Mouse (Mus musculus): ENCODE measurements at regions not wholly inside any gene's neighbourhood (a gene's known extent, or its start where the extent isn't known, plus 50 kb on each side); places are given as distances from the start of the nearest gene placed in this dataset.
A peak's percentile ranks its signal among the peaks of the same experiment; 100 is the strongest.

- H3K27me3 ChIP-seq (replicated peaks), result no peaks in the 10 kb centered on the region
- peaks cover 22% of the 10 kb centered on the region for H3K4me1 ChIP-seq (replicated peaks)
- H3K9ac ChIP-seq, result no peak overlapping the region
- ATAC-seq (ENCODE audit: insufficient number of reproducible peaks, low FRiP score), result no peak
- 10% methylated on average over 12 of the region's 12 CpGs for WGBS
- no peaks in the 10 kb centered on the region for H3K36me3 ChIP-seq
- H3K4me2 ChIP-seq, result peak overlapping the region; percentile 68
- no peaks in the 10 kb centered on the region for H3K9me3 ChIP-seq (replicated peaks)
- H3K27ac ChIP-seq (ENCODE audit: poor library complexity, severe bottlenecking), result no peak overlapping the region
- peak overlapping the region; percentile 32 for H3K4me3 ChIP-seq
Measured at GRCm38 (mm10) chr17:9905501-9906462, 236.3 kb upstream of the Pabpc6 start.

- Histone ChIP-seq H3K4me2 (no peak overlapping the region), H3K4me1 (replicated peaks) (peaks cover 22% of the 10 kb centered on the region), H3K9ac (no peak overlapping the region), H3K27ac (ENCODE audit: poor library complexity, severe bottlenecking) (no peak overlapping the region), H3K36me3 (no peaks in the 10 kb centered on the region), H3K4me3 (no peak overlapping the region), H3K9me3 (replicated peaks) (no peaks in the 10 kb centered on the region), H3K27me3 (replicated peaks) (no peaks in the 10 kb centered on the region)
- ATAC-seq (ENCODE audit: insufficient number of reproducible peaks, low FRiP score), result no peak
- 43% methylated on average over 6 of the region's 6 CpGs for WGBS
Measured at GRCm38 (mm10) chr17:9904525-9904991, 235.0 kb upstream of the Pabpc6 start.

- 83% methylated on average over 4 of the region's 4 CpGs for WGBS
- Histone ChIP-seq H3K27ac (ENCODE audit: poor library complexity, severe bottlenecking) (no peak overlapping the region), H3K9me3 (replicated peaks) (no peaks in the 10 kb centered on the region), H3K4me3 (no peak overlapping the region), H3K4me1 (replicated peaks) (peaks cover 22% of the 10 kb centered on the region), H3K36me3 (no peaks in the 10 kb centered on the region), H3K27me3 (replicated peaks) (no peaks in the 10 kb centered on the region), H3K9ac (no peak overlapping the region), H3K4me2 (no peak overlapping the region)
- no peak for ATAC-seq (ENCODE audit: insufficient number of reproducible peaks, low FRiP score)
Measured at GRCm38 (mm10) chr17:9903313-9903712, 233.8 kb upstream of the Pabpc6 start.

GRCm38 (mm10) chr17:9896964-9897363 is 227.4 kb upstream of the Pabpc6 start:
- Histone ChIP-seq H3K9me3 (replicated peaks) (no peaks in the 10 kb centered on the region), H3K9ac (no peak overlapping the region), H3K27ac (ENCODE audit: poor library complexity, severe bottlenecking) (no peak overlapping the region), H3K4me1 (replicated peaks) (peaks cover 30% of the 10 kb centered on the region), H3K4me2 (no peak overlapping the region), H3K36me3 (no peaks in the 10 kb centered on the region), H3K4me3 (no peak overlapping the region), H3K27me3 (replicated peaks) (no peaks in the 10 kb centered on the region)
- ATAC-seq (ENCODE audit: insufficient number of reproducible peaks, low FRiP score), result no peak
- WGBS, result 50% methylated on average over 2 of the region's 2 CpGs

- 55% methylated on average over 7 of the region's 7 CpGs for WGBS
- H3K9me3 ChIP-seq (replicated peaks), result no peaks in the 10 kb centered on the region
- H3K27me3 ChIP-seq (replicated peaks), result no peaks in the 10 kb centered on the region
- H3K36me3 ChIP-seq, result no peaks in the 10 kb centered on the region
- 0 out of 2 replicates have a peak overlapping the region, but pooled peaks have one; percentile 44 for H3K9ac ChIP-seq
- H3K4me3 ChIP-seq, result no peak overlapping the region
- peak; percentile 10; the same call in 1 of the 2 replicates for ATAC-seq (ENCODE audit: insufficient number of reproducible peaks, low FRiP score)
- H3K27ac ChIP-seq (ENCODE audit: poor library complexity, severe bottlenecking), result peak overlapping the region; percentile 87
- H3K4me1 ChIP-seq (replicated peaks), result peaks cover 35% of the 10 kb centered on the region
- peak overlapping the region; percentile 22 for H3K4me2 ChIP-seq
Measured at GRCm38 (mm10) chr17:9895686-9896082, 226.2 kb upstream of the Pabpc6 start.

- Histone ChIP-seq H3K27ac (ENCODE audit: poor library complexity, severe bottlenecking) (peak overlapping the region; percentile 87), H3K4me3 (no peak overlapping the region), H3K9ac (0 out of 2 replicates have a peak overlapping the region, but pooled peaks have one; percentile 44), H3K27me3 (replicated peaks) (no peaks in the 10 kb centered on the region), H3K4me1 (replicated peaks) (peaks cover 35% of the 10 kb centered on the region), H3K36me3 (no peaks in the 10 kb centered on the region), H3K4me2 (peak overlapping the region; percentile 27), H3K9me3 (replicated peaks) (no peaks in the 10 kb centered on the region)
- ATAC-seq (ENCODE audit: insufficient number of reproducible peaks, low FRiP score), result peak; percentile 84
- 40% methylated on average over 19 of the region's 19 CpGs for WGBS
Measured at GRCm38 (mm10) chr17:9894828-9895685, 225.5 kb upstream of the Pabpc6 start.

- Histone ChIP-seq H3K4me2 (no peak overlapping the region), H3K9ac (no peak overlapping the region), H3K4me3 (no peak overlapping the region), H3K27me3 (replicated peaks) (no peaks in the 10 kb centered on the region), H3K27ac (ENCODE audit: poor library complexity, severe bottlenecking) (peak overlapping the region; percentile 63), H3K36me3 (no peaks in the 10 kb centered on the region), H3K9me3 (replicated peaks) (no peaks in the 10 kb centered on the region), H3K4me1 (replicated peaks) (peaks cover 42% of the 10 kb centered on the region)
- ATAC-seq (ENCODE audit: insufficient number of reproducible peaks, low FRiP score), result no peak
- 47% methylated on average over 6 of the region's 6 CpGs for WGBS
Measured at GRCm38 (mm10) chr17:9893966-9894365, 224.4 kb upstream of the Pabpc6 start.

GRCm38 (mm10) chr17:9892776-9893175 is 223.3 kb upstream of the Pabpc6 start:
- 81% methylated on average over 5 of the region's 5 CpGs for WGBS
- Histone ChIP-seq H3K27ac (ENCODE audit: poor library complexity, severe bottlenecking) (no peak overlapping the region), H3K9me3 (replicated peaks) (no peaks in the 10 kb centered on the region), H3K4me1 (replicated peaks) (peaks cover 41% of the 10 kb centered on the region), H3K9ac (no peak overlapping the region), H3K4me3 (no peak overlapping the region), H3K4me2 (no peak overlapping the region), H3K27me3 (replicated peaks) (no peaks in the 10 kb centered on the region), H3K36me3 (no peaks in the 10 kb centered on the region)
- no peak for ATAC-seq (ENCODE audit: insufficient number of reproducible peaks, low FRiP score)

- WGBS, result 85% methylated on average over 9 of the region's 9 CpGs
- no peak for ATAC-seq (ENCODE audit: insufficient number of reproducible peaks, low FRiP score)
- H3K9me3 ChIP-seq (replicated peaks), result no peaks in the 10 kb centered on the region
- H3K9ac ChIP-seq, result no peak overlapping the region
- no peaks in the 10 kb centered on the region for H3K27me3 ChIP-seq (replicated peaks)
- H3K36me3 ChIP-seq, result no peaks in the 10 kb centered on the region
- H3K4me3 ChIP-seq, result no peak overlapping the region
- H3K4me2 ChIP-seq, result no peak overlapping the region
- peaks cover 44% of the 10 kb centered on the region for H3K4me1 ChIP-seq (replicated peaks)
- H3K27ac ChIP-seq (ENCODE audit: poor library complexity, severe bottlenecking), result no peak overlapping the region
Measured at GRCm38 (mm10) chr17:9892141-9892540, 222.6 kb upstream of the Pabpc6 start.

GRCm38 (mm10) chr17:9888494-9888893 is 219.0 kb upstream of the Pabpc6 start:
- Histone ChIP-seq H3K27me3 (replicated peaks) (no peaks in the 10 kb centered on the region), H3K4me3 (no peak overlapping the region), H3K36me3 (no peaks in the 10 kb centered on the region), H3K9ac (no peak overlapping the region), H3K4me1 (replicated peaks) (peaks cover 27% of the 10 kb centered on the region), H3K27ac (ENCODE audit: poor library complexity, severe bottlenecking) (no peak overlapping the region), H3K4me2 (no peak overlapping the region), H3K9me3 (replicated peaks) (no peaks in the 10 kb centered on the region)
- WGBS, result 82% methylated on average over 4 of the region's 4 CpGs
- ATAC-seq (ENCODE audit: insufficient number of reproducible peaks, low FRiP score), result no peak

- Histone ChIP-seq H3K4me3 (no peak overlapping the region), H3K36me3 (no peaks in the 10 kb centered on the region), H3K27me3 (replicated peaks) (no peaks in the 10 kb centered on the region), H3K9ac (no peak overlapping the region), H3K27ac (ENCODE audit: poor library complexity, severe bottlenecking) (no peak overlapping the region), H3K4me1 (replicated peaks) (peaks cover 22% of the 10 kb centered on the region; the same call in 1 of the 2 replicates), H3K4me2 (no peak overlapping the region), H3K9me3 (replicated peaks) (no peaks in the 10 kb centered on the region)
- 69% methylated on average over 7 of the region's 7 CpGs for WGBS
- ATAC-seq (ENCODE audit: insufficient number of reproducible peaks, low FRiP score), result no peak
Measured at GRCm38 (mm10) chr17:9885110-9885509, 215.6 kb upstream of the Pabpc6 start.
